Mouse (Mus musculus) embryonic facial prominence, embryonic 10.5 days (tissue): ENCODE data around the gene Zfp219. TPM values are rescaled to one million over a fixed set of nuclear protein-coding genes. Genes with fewer than 3 reads are reported as not detected.
"Not testable (repeated sequence)": the region's sequence is repeated elsewhere in the genome, so short reads cannot be mapped to it uniquely, and the experiment has no call there.

Source experiments
- DNase-seq: peaks from one replicate; pipeline ENCODE4 v3.0.0-alpha.2; 2017; ENCODE audit warnings: low spot score
- H3K27ac ChIP-seq: fragments of 300-500 bp; sonication (generic); replicated peaks from 2 replicates; pipeline ENCODE4 v1.5.1; 2016; ENCODE audit warnings: mild to moderate bottlenecking
- H3K27me3 ChIP-seq: fragments of 300-500 bp; sonication (generic); replicated peaks from 2 replicates; pipeline ENCODE4 v1.6.1; 2016; ENCODE audit warnings: low read depth, mild to moderate bottlenecking; ENCODE audit not compliant: poor library complexity, severe bottlenecking
- H3K36me3 ChIP-seq: fragments of 300-500 bp; sonication (generic); replicated peaks from 2 replicates; pipeline ENCODE4 v1.6.1; 2016; ENCODE audit warnings: mild to moderate bottlenecking, moderate library complexity
- H3K4me1 ChIP-seq: fragments of 300-500 bp; sonication (generic); 2 replicates; pipeline ENCODE4 v1.6.1; 2016
- H3K4me3 ChIP-seq: fragments of 300-500 bp; sonication (generic); 2 replicates; pipeline ENCODE4 v1.5.1; 2016; ENCODE audit warnings: mild to moderate bottlenecking, moderate library complexity
- H3K9me3 ChIP-seq: fragments of 300-500 bp; sonication (generic); 2 replicates; pipeline ENCODE4 v1.6.1; 2016; ENCODE audit warnings: mild to moderate bottlenecking
- WGBS: fragments of 180-500 bp; shearing (Covaris S2); methylation state at CpG from one replicate; pipeline ENCODE4 v1.1.7; 2016; 5-methylcytosine and 5-hydroxymethylcytosine counted together
- polyA plus RNA-seq: library from polyadenylated mRNA; unstranded; fragments of >200 nt; fragmentation: Nextera tagmentation; extraction: Ambion mirVana; gene quantifications from 2 replicates; pipeline ENCODE4 v1.2.1, GENCODE M21; 2016

The Zfp219 gene
- 57.5 and 63.2 TPM in 2 replicates for polyA plus RNA-seq

DNA sequence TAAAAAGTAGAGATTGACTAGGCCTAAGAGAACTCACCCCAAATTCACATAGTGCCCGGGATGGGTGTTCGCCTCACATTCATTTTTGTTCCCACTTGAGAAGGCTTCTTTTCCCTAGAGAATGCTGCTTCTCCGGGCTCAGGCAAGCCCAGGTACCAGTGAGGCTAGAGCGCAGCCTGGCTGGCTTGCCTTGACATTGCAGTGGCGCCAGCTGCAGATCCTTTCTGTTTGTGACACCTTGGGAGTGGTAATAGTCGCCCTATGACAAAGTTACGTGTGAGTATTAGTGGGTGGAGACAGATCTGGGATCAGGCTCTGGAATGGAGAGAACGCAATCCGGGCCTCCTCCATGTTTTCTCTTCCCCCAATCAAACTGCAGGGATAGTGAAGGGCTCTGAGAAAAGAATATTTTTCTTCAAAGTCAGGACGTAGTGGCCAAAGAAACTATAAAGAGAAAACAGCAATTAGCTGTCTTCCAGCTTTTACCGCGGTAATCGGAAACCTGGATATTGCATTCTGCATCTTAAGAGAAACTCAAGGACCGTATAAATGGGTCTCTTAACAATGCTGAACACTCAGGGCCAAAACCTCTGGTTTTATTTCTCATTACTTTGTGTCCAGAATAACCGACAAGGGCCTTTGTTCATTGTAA lies at the start of gene Zfp219:
Zfp219 (minus strand) TSS at position 248 of the 652 bp plus-strand sequence.
- Histone ChIP-seq H3K9me3 (no peaks in the 10 kb centered on the region), H3K27me3 (no peaks in the 10 kb centered on the region), H3K27ac (peak within 1 kb of the TSS; percentile 99), H3K4me3 (peak within 1 kb of the TSS; percentile 67), H3K36me3 (peaks cover 5% of the 10 kb centered on the region; the same call in 1 of the 2 replicates), H3K4me1 (peaks cover 67% of the 10 kb centered on the region)
- 12% methylated on average over 15 of the region's 15 CpGs for WGBS
- peak; percentile 82 for DNase-seq

DNA sequence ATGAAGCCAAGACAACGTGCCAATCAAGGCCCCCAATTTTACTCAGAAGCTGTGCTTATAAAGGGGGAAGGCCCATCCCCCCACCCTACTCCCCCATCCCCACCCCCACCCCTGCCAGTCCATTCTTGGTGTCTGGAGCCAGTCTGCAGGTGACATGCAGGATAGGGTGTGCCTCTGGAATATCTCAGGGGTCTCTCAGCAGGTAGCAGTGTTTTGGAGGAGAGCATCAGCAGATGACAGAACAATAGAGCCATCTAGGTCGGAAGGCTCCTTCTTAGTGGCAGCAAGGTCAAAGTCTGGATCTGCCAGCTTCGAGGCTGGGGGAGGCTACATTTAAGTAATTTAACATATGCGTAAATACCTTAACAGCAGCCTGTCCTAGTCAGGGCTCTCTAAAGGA lies 45.6 kb upstream of the Zfp219 start:
- no peak overlapping the region for H3K27ac ChIP-seq
- peaks cover 11% of the 10 kb centered on the region for H3K36me3 ChIP-seq
- no peaks in the 10 kb centered on the region for H3K4me1 ChIP-seq
- DNase-seq, result no peak
- H3K9me3 ChIP-seq, result no peaks in the 10 kb centered on the region
- 61% methylated on average over 4 of the region's 4 CpGs for WGBS
- no peak overlapping the region for H3K4me3 ChIP-seq
- no peaks in the 10 kb centered on the region for H3K27me3 ChIP-seq

DNA sequence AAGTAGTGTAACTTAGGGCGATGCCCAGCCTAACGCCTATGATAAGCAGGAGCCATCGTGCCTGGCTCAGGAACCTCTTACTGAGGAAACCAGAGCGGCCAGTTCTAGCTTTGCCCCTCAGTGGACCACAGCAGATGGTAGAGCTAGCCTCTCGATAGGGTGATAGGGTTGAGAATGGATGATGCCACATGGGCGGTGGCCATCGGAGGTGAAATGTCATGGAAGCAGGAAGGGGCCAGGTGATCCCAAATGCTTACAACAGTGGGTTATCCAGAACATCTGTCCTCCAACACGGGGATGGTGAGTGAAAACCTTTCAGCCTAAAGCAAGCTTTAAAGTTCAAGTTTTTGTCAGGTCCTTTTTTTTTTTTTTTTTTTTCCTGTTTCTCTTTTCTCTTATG lies 41.3 kb upstream of the Zfp219 start:
- Histone ChIP-seq H3K27me3 (no peaks in the 10 kb centered on the region), H3K4me1 (no peaks in the 10 kb centered on the region), H3K36me3 (no peaks in the 10 kb centered on the region), H3K9me3 (no peaks in the 10 kb centered on the region), H3K27ac (no peak overlapping the region), H3K4me3 (no peak overlapping the region)
- no peak for DNase-seq
- 85% methylated on average over 8 of the region's 8 CpGs for WGBS

DNA sequence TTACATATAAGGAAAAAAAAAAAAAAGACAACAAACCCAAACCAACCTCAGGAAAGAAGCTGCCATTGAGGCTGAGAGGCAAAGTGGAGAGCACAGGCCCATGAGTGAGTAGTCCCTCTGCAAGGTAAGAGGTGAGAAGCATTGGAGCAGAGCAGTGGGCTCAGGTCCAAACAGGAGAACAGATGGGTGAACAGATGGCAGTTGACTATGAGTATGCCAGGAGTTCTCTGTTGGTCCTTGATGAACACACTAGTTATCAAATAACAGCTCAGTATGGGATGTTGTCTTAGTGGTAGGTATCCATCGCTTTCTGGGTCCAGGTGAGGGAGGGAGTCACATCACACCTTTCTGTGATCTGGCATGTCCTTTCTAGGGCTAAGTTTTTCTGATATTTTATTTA lies 40.3 kb upstream of the Zfp219 start:
- no peak for DNase-seq
- WGBS, result 94% methylated on average over 1 of the region's 1 CpGs
- no peaks in the 10 kb centered on the region for H3K9me3 ChIP-seq
- no peak overlapping the region for H3K4me3 ChIP-seq
- no peaks in the 10 kb centered on the region for H3K27me3 ChIP-seq
- no peaks in the 10 kb centered on the region for H3K4me1 ChIP-seq
- no peaks in the 10 kb centered on the region for H3K36me3 ChIP-seq
- H3K27ac ChIP-seq, result no peak overlapping the region

DNA sequence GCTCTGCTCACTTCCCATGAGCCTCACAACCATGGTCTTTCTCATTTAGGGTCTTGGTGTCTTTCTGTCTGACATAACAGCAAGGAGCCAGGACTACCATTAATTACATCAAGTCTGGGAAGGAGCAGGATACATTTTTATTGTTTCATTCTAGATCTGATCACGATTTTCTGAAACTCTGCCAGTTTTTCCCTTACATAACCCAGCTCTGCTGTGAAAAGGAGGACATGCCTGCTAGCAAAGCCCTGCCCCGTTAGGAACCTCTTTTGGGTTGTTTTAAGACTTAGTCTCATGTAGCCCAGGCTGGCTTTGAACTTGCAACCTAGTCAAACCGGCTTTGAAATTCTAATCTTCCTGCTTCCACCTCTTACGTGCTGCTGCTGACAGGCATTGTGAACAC lies 39.4 kb upstream of the Zfp219 start:
- H3K9me3 ChIP-seq, result no peaks in the 10 kb centered on the region
- 70% methylated on average over 4 of the region's 4 CpGs for WGBS
- H3K4me1 ChIP-seq, result no peaks in the 10 kb centered on the region

DNA sequence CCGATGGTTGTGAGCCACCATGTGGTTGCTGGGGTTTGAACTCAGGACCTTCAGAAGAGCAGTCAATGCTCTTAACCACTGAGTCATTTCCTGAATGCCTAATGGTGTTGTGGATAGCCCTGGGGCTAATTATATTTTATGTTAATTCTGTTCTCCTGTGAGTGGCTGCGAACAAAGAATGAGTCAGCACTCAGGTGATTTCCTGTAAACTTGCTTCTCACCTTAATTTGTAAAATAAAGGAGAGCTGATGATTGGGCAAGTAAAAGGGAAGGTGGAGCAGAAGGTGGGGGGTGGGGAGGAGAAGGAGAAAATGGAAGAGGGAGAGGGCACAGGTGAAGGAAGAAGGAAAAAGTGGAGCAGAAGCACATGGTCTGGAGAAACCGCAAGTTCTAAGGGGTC lies 32.2 kb upstream of the Zfp219 start:
- not testable (repeated sequence) for DNase-seq, H3K4me1 ChIP-seq, H3K9me3 ChIP-seq, H3K27ac ChIP-seq, H3K27me3 ChIP-seq, H3K36me3 ChIP-seq, H3K4me3 ChIP-seq
- 94% methylated on average over 3 of the region's 3 CpGs for WGBS

More for the DNA sequence above, 39.4 kb upstream of the Zfp219 start:
- Histone ChIP-seq H3K4me3 (no peak overlapping the region), H3K36me3 (no peaks in the 10 kb centered on the region), H3K27ac (no peak overlapping the region), H3K27me3 (no peaks in the 10 kb centered on the region)
- no peak for DNase-seq

GRCm38 (mm10) chr14:52045966-52046565 lies 25.5 kb upstream of the Zfp219 start:
- no peak overlapping the region for H3K4me3 ChIP-seq
- WGBS, result 78% methylated on average over 9 of the region's 9 CpGs
- no peak for DNase-seq
- no peaks in the 10 kb centered on the region for H3K36me3 ChIP-seq
- no peak overlapping the region for H3K27ac ChIP-seq
- H3K9me3 ChIP-seq, result no peaks in the 10 kb centered on the region
- peaks cover 19% of the 10 kb centered on the region for H3K4me1 ChIP-seq
- H3K27me3 ChIP-seq, result no peaks in the 10 kb centered on the region

DNA sequence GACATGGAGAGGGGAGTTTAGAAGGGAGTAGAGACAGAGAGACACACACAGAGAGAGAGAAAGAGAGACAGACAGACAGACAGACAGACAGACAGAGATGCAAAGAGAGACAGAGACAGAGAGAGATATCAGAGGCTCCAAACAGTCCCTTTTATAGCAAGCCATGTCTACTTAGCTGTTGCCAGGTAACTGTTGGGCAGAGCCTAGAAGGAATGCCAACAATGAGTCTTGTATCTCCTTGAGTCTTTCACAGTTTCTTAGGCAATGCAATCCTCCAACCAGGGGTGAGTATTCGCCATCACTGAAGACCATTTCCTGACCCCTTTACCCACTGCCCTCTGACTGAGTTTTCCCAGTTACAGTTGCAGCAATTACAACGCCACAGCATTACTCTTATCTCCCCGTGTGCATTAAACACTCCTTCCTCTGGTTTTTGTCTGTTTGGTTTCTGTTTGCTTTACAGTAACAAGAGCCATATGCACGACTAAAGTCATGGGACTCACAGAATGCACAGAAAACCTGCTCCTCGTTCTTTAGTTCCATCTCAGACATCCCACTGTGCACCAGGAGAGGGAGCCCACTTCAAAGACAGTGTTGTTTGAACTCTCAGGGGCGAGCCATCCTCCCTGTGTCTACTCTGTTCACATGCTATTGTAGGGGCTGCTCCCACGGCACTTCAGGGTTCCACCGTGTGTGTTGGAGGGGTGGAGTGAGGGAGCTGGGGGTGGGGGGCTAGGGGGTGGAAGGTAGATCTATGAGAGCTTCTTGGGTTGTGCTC lies 24.6 kb upstream of the Zfp219 start:
- H3K27ac ChIP-seq, result no peak overlapping the region
- WGBS, result 11% methylated on average over 8 of the region's 8 CpGs
- no peak overlapping the region for H3K4me3 ChIP-seq
- no peaks in the 10 kb centered on the region for H3K9me3 ChIP-seq
- peak; percentile 62 for DNase-seq
- H3K27me3 ChIP-seq, result no peaks in the 10 kb centered on the region
- no peaks in the 10 kb centered on the region for H3K36me3 ChIP-seq
- peaks cover 19% of the 10 kb centered on the region for H3K4me1 ChIP-seq

- Histone ChIP-seq H3K27me3 (no peaks in the 10 kb centered on the region), H3K9me3 (no peaks in the 10 kb centered on the region), H3K36me3 (no peaks in the 10 kb centered on the region), H3K4me1 (peaks cover 19% of the 10 kb centered on the region), H3K4me3 (no peak overlapping the region), H3K27ac (no peak overlapping the region)
- DNase-seq, result no peak
- WGBS, result 76% methylated on average over 6 of the region's 6 CpGs
Measured at GRCm38 (mm10) chr14:52043446-52043845, 22.9 kb upstream of the Zfp219 start.

- not testable (repeated sequence) for H3K36me3 ChIP-seq, DNase-seq, H3K9me3 ChIP-seq, H3K27ac ChIP-seq, H3K4me3 ChIP-seq, H3K27me3 ChIP-seq
- WGBS, result 64% methylated on average over 3 of the region's 3 CpGs
- H3K4me1 ChIP-seq, result peaks cover 19% of the 10 kb centered on the region
Measured at GRCm38 (mm10) chr14:52042359-52042758, 21.8 kb upstream of the Zfp219 start, which contains the start of gene Olfr221. Olfr221 (minus strand) TSS chr14:52042459.

GRCm38 (mm10) chr14:52039332-52039731 lies 18.8 kb upstream of the Zfp219 start:
- 90% methylated on average over 5 of the region's 5 CpGs for WGBS
- Histone ChIP-seq H3K4me3 (no peak overlapping the region), H3K9me3 (no peaks in the 10 kb centered on the region), H3K36me3 (no peaks in the 10 kb centered on the region), H3K4me1 (0 out of 2 replicates have a peak, but pooled peaks cover 5% of the 10 kb centered on the region), H3K27me3 (no peaks in the 10 kb centered on the region), H3K27ac (no peak overlapping the region)
- no peak for DNase-seq

DNA sequence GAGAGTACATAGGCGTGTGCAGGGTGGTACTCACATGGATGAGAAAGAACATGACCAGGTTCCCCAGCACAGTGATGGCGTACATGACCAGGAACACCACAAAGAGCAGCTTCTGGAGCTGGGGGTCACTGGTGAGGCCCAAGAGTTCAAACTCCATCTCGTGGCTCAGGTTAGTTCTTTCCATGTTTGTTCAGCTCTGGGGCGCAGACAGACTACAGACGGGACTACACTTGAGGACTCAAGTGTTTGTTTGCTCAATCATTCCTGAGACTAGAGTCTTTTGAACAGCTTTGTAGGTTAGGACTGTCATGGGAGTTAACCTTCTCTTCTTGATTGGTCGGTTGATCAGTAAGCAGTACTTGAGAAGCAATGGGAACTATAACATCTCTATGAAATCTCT lies 15.4 kb upstream of the Zfp219 start:
- Histone ChIP-seq H3K36me3 (no peaks in the 10 kb centered on the region), H3K4me1 (no peaks in the 10 kb centered on the region), H3K9me3 (no peaks in the 10 kb centered on the region), H3K4me3 (no peak overlapping the region), H3K27me3 (no peaks in the 10 kb centered on the region), H3K27ac (no peak overlapping the region)
- WGBS, result 89% methylated on average over 6 of the region's 6 CpGs
- no peak for DNase-seq

DNA sequence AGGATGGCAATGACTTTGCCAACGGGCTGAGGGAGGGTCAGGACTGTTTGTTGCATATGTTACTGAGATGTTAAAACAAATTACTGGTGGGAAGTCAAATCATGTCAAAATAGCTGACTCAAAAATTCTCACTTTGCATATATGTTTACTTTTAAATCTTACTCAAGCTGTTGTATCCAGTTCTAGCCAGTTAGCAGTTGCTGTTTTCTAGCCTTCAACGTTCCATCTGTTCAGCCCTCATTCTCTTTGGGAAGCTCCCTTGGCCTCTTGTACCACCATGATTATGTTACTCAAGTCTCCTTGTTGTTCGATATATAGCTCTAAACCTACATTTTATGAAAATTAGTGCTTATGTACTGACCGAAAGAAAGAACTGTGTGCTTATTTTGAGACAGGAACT lies 5.8 kb upstream of the Zfp219 start:
- Histone ChIP-seq H3K36me3 (no peaks in the 10 kb centered on the region), H3K27me3 (no peaks in the 10 kb centered on the region), H3K4me1 (peaks cover 23% of the 10 kb centered on the region), H3K9me3 (no peaks in the 10 kb centered on the region), H3K27ac (no peak overlapping the region), H3K4me3 (no peak overlapping the region)
- 91% methylated on average over 4 of the region's 4 CpGs for WGBS
- DNase-seq, result no peak
